Mouse (Mus musculus): ENCODE measurements around the gene Rpa1. TPM values are rescaled to one million over a fixed set of nuclear protein-coding genes. Genes with fewer than 3 reads are reported as not detected.

Rpa1 gene
- total RNA-seq, 2 experiments from 2014 or later, result 54.4 to 59.6 TPM

DNA sequence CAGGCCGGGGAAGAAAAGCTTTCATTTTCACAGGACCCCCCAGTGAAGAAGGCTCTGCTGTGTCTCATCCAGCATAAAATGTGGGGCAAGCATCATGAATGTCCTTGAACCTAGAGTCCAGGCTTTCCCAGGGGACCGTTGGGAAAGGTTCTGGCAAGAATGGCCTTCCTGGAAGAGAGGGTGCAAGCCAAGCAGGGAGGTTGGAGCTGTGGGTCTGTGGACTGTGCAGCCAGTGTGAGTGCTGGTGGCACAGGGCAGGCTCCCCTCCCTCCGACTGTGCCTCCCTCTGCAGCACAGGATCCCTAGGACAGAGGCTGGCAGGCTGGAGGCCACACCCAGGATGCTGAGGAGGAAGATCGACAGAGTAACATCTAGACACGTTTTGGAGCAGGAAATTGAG, 85.3 kb downstream of the Rpa1 start:
- peak in 1 of 2 experiments; percentile 48 for DNase-seq

GRCm38 (mm10) chr11:75262181-75262580, 85.9 kb downstream of the Rpa1 start:
- no peak for DNase-seq

GRCm38 (mm10) chr11:75261730-75262129, 86.4 kb downstream of the Rpa1 start:
- DNase-seq, result no peak

GRCm38 (mm10) chr11:75261016-75261415, 87.1 kb downstream of the Rpa1 start:
- no peak for DNase-seq

GRCm38 (mm10) chr11:75259996-75260561, 88.0 kb downstream of the Rpa1 start:
- DNase-seq, result peak; percentile 53 to 73

- DNase-seq, result no peak
Measured at GRCm38 (mm10) chr11:75259416-75259815, 88.7 kb downstream of the Rpa1 start.

DNA sequence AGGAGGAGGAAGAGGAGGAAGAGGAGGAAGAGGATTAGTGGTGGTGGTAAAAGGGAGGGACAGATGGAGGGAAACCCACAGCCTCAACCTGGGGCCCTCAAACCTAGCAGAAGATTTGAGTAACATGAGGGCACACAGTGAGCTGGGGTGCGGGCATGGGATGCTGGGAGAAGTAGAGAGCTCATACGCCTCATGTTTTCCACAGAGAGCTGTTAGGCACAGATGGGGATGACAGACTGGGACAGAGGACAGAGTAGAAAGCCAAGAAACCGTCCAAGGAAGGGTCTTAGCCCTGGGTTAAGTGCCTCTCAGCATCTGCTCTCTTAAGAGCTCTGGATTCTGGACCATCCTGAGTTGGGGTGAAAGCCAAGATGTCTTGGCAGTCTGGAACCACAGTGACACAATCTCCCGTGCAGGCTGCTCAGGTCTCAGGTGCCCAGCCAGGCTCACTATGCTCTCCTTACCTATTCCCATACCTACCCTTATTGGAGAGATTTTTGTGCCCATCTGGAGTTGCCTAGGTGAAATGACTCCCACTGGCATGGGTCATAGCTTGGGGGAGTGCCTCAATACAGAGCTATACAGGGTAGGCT, 91.0 kb downstream of the Rpa1 start:
- no peak for DNase-seq

DNA sequence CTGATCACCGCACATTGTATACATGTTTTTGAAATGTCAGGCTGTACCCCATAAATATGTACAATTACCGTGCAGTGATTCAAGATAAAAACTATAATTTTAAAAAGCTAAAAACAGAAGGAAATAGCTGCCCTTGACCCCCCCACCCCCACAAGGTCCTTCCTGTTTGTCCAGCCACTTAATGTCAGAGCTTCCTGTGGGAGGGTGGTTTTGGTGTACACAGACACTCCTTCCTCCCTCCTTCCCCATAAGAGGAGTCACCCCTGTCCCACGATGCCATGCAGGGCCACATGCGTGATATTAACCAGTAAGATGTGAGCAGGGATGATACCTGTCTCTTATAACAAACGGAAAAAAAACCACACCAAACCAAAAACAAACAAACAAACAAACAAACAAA, 92.8 kb downstream of the Rpa1 start:
- DNase-seq, result no peak

DNA sequence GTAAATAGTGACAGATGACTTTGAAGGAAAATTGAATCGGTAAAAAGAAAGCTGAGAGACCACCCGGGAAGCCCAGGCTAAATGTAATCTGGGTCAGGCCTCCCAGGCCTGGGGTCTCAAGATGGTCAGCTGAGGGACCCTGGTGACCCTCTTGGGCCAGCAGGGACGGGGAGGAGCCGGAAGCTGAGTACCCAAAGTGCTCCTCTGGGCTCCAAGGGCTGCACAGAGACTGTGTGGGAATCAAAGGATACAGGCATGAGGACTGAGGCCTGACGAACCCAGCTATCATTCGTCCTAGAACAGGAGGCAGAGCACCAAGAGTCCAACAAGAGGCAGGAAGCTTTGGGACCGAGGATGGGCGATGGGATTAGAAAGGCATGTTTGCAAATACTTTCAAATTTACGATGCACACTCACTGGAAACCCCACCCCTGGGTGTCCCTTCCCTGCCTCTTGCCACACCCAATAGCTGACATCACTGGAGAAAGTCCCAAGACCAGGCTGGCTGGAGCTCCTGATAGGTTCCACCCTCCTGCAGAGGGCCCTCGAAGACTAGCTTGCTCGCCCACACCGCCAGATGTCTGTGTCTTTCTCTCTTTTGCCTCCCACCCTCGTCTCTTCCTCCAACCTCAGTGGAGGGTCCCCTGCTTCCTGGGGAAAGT, 93.7 kb downstream of the Rpa1 start:
- DNase-seq, result peak; percentile 75 to 83

DNA sequence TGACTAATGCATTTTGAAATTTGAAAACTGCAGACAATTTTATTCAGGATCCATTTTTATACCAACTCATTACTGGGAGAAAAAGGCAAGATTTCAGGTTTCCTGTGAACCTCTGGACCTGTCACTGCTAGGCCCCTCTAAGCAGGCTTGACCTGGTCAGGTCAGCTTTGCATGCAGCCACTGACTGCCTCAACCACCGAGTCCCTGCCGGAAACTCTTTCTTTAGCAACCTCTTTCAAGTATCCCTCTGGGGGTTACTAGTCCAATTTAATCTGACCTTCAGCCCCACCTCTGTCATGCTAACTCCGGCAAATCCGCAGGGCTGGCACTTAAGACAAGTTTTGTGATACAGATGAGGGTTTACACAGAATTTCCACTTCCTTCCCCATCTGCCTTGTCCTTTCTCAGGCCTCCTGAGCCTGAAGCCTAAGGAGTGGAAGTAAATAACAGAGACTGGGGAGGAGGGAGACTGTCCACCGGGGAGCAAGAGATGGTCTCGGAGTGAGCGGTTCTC, 96.5 kb downstream of the Rpa1 start:
- no peak for DNase-seq

DNA sequence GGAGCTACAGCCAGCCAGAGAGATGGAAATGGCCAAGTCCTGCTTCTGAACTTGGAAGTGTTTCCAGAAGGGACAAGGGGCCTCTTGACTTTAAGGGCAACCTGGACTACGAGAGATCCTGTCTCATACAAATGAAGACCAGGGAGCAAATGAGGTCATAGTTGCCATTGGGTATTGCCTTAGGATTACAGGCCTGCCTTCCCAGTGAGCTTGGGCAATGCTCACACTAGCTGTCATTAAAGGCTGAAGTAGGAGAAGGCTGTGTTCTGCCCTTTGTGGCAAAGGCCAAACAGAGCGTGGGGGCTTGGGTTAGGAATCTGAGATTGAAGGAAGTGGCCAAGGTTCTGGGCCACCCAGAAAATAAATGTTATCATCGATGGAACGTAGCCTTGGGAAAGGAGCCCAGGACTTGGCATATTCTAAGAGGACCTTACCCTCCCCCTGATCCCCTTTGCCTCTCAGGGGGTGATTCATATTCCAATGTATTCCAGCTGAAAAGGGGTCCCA, 97.1 kb downstream of the Rpa1 start:
- no peak for DNase-seq

GRCm38 (mm10) chr11:75249588-75249987, 98.5 kb downstream of the Rpa1 start:
- DNase-seq, result no peak

Small RNA genes within 50 kb of the gene (microRNA-seq; reads per million reads assigned to microRNA genes)
- gene Gm47300, result 0 reads per million in 2 experiments

Other genes starting within 250 kb of the Rpa1 start
- 10 to 100 TPM in 1 of 2 experiments, 1 to 10 TPM in 1; 6.6 to 11.5 TPM for gene Hic1, start 178.8 kb downstream of the Rpa1 start, total RNA-seq (2021)
- gene Ovca2, start 169.5 kb downstream of the Rpa1 start, total RNA-seq (2021), result 1 to 10 TPM; 5.5 to 7.0 TPM
- 1 to 10 TPM; 8.7 to 9.8 TPM for gene Dph1, start 157.1 kb downstream of the Rpa1 start, total RNA-seq (2021)
- gene Rtn4rl1, start 154.5 kb downstream of the Rpa1 start, total RNA-seq (2021), result 1 to 10 TPM; 5.7 TPM
- gene Smyd4, start 109 bp upstream of the Rpa1 start, total RNA-seq (2021), result 1 to 10 TPM; 5.9 to 7.2 TPM
- 10 to 100 TPM; 16.0 to 21.0 TPM for gene Serpinf1, start 74.4 kb upstream of the Rpa1 start, total RNA-seq (2021)
- not detected for gene Serpinf2, start 91.3 kb upstream of the Rpa1 start, total RNA-seq (2021)
- 1 to 10 TPM; 7.6 to 8.3 TPM for gene Wdr81, start 106.4 kb upstream of the Rpa1 start, total RNA-seq (2021)
- gene Tlcd2, start 113.4 kb upstream of the Rpa1 start, total RNA-seq (2021), result 1 to 10 TPM; 2.4 to 4.9 TPM
- gene Prpf8, start 138.5 kb upstream of the Rpa1 start, total RNA-seq (2021), result 10 to 100 TPM; 86.5 to 92.7 TPM
- 10 to 100 TPM; 46.5 to 48.2 TPM for gene Rilp, start 161.8 kb upstream of the Rpa1 start, total RNA-seq (2021)
- gene Scarf1, start 165.2 kb upstream of the Rpa1 start, total RNA-seq (2021), result 1 to 10 TPM; 6.6 to 6.8 TPM
- 10 to 100 TPM; 16.2 to 17.3 TPM for gene Slc43a2, start 183.4 kb upstream of the Rpa1 start, total RNA-seq (2021)
- gene Pitpna, start 239.8 kb upstream of the Rpa1 start, total RNA-seq (2021), result 100 to 1,000 TPM in 1 of 2 experiments, 10 to 100 TPM in 1; 98.2 to 107 TPM